Mouse (Mus musculus) embryonic facial prominence, embryonic 14.5 days (tissue): ENCODE results near the gene Zfp689. TPM values are rescaled to one million over a fixed set of nuclear protein-coding genes. Genes with fewer than 3 reads are reported as not detected.
"Not testable (repeated sequence)": the region's sequence is repeated elsewhere in the genome, so short reads cannot be mapped to it uniquely, and the experiment has no call there.

Source experiments
- ATAC-seq: fragments of 200-750 bp; cut with Nextera tagmentation; 2 replicates; pipeline ENCODE4 v1.8.0; 2017; ENCODE audit warnings: low read depth, moderate number of reproducible peaks, moderate TSS enrichment
- DNase-seq: peaks from one replicate; pipeline ENCODE4 v3.0.0-alpha.2; 2015; ENCODE audit warnings: low spot score
- H3K27ac ChIP-seq: fragments of 300-500 bp; sonication (generic); replicated peaks from 2 replicates; pipeline ENCODE4 v1.5.1; 2014; ENCODE audit warnings: low read depth, mild to moderate bottlenecking, low read length, moderate library complexity
- H3K27me3 ChIP-seq: fragments of 300-500 bp; sonication (generic); replicated peaks from 2 replicates; pipeline ENCODE4 v1.6.1; 2014; ENCODE audit warnings: low read length; ENCODE audit not compliant: control insufficient read depth, insufficient read depth
- H3K36me3 ChIP-seq: fragments of 300-500 bp; sonication (generic); 2 replicates; pipeline ENCODE4 v1.6.1; 2014; ENCODE audit warnings: low read length, mixed read lengths; ENCODE audit not compliant: control insufficient read depth, insufficient read depth
- H3K4me1 ChIP-seq: fragments of 300-500 bp; sonication (generic); 2 replicates; pipeline ENCODE4 v1.6.1; 2014; ENCODE audit warnings: antibody characterized with exemption, low read length; ENCODE audit not compliant: control insufficient read depth, insufficient read depth
- H3K4me2 ChIP-seq: fragments of 300-500 bp; sonication (generic); 2 replicates; pipeline ENCODE4 v1.6.1; 2014; ENCODE audit warnings: low read depth, mild to moderate bottlenecking, low read length, moderate library complexity, mixed read lengths
- H3K4me3 ChIP-seq: fragments of 300-500 bp; sonication (generic); 2 replicates; pipeline ENCODE4 v1.5.1; 2014; ENCODE audit warnings: low read depth, mild to moderate bottlenecking, low read length
- H3K9ac ChIP-seq: fragments of 300-500 bp; sonication (generic); 2 replicates; pipeline ENCODE4 v1.6.1; 2014; ENCODE audit warnings: low read depth, mild to moderate bottlenecking, low read length, moderate library complexity, mixed read lengths
- H3K9me3 ChIP-seq: fragments of 300-500 bp; sonication (generic); 2 replicates; pipeline ENCODE4 v1.6.1; 2016; ENCODE audit warnings: low read length; ENCODE audit not compliant: control insufficient read depth
- WGBS: fragments of 180-500 bp; shearing (Covaris S2); extraction: QIAGEN DNeasy Blood & Tissue Kit; methylation state at CpG from one replicate; pipeline ENCODE4 v1.1.7; 2014; 5-methylcytosine and 5-hydroxymethylcytosine counted together
- polyA plus RNA-seq: library from polyadenylated mRNA; unstranded; fragments of >200 nt; fragmentation: Nextera tagmentation; extraction: Ambion mirVana; gene quantifications from 2 replicates; pipeline ENCODE4 v1.2.1, GENCODE M21; 2014

The Zfp689 gene
- polyA plus RNA-seq, 1 experiment from 2014 or later: 7.1 TPM

DNA sequence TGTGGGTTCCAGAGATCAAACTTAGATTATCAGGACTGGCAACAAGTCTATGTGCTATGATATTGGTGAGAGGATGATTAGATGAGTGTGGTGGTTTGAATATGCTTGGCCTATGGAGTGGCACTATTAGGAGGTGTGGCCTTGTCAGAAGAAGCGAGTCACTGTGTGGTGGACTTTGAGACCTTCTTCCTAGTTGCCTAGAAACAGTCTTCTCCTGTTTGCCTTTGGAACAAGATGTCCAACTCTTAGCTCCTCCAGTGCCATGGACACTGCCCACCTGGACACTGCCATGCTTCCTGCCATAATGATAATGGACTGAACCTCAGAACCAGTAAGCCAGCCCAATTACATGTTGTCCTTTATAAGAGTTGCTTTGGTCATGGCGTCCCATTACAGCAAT, 23.0 kb downstream of the Zfp689 start:
- Histone ChIP-seq H3K9me3 (no peaks in the 10 kb centered on the region), H3K4me1 (peaks cover 5% of the 10 kb centered on the region; the same call in 1 of the 2 replicates), H3K4me3 (no peak overlapping the region), H3K36me3 (no peaks in the 10 kb centered on the region), H3K27me3 (0 out of 2 replicates have a peak, but pooled peaks cover 3% of the 10 kb centered on the region), H3K4me2 (no peak overlapping the region), H3K9ac (no peak overlapping the region), H3K27ac (no peak overlapping the region)
- DNase-seq (no peak), ATAC-seq (no peak)
- 86% methylated on average over 2 of the region's 2 CpGs for WGBS

DNA sequence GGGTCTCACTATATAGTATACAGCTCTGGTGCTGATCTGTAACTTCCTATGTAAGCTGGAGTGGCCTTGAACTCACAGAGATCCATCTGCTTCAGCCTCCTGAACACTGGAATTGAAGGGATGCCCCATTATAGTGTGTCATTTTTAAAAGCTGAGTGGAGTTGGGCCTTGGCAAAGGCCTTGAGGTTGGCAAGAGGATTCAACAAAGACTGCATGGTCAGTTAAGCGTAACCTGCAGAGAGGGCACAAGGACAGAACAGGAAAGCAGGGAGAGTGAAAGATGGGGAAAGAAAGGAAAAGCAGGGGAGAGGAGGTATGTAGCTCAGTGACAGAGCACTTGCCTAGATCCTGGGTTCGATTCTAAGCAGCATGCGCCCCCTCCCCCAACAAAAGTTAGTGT, 23.7 kb downstream of the Zfp689 start:
- no peak for ATAC-seq
- no peaks in the 10 kb centered on the region for H3K36me3 ChIP-seq
- WGBS: 83% methylated on average over 3 of the region's 3 CpGs

GRCm38 (mm10) chr7:127422247-127422646, 26.7 kb downstream of the Zfp689 start:
- Histone ChIP-seq H3K27ac (peak overlapping the region; percentile 45; the same call in 1 of the 2 replicates), H3K4me3 (peak overlapping the region; percentile 78), H3K9me3 (no peaks in the 10 kb centered on the region), H3K4me1 (peaks cover 5% of the 10 kb centered on the region; the same call in 1 of the 2 replicates), H3K9ac (peak overlapping the region; percentile 83), H3K27me3 (0 out of 2 replicates have a peak, but pooled peaks cover 3% of the 10 kb centered on the region), H3K4me2 (peak overlapping the region; percentile 96), H3K36me3 (peaks cover 9% of the 10 kb centered on the region; the same call in 1 of the 2 replicates)
- peak; percentile 51; the same call in 1 of the 2 replicates for ATAC-seq
- peak; percentile 35 for DNase-seq
- 2% methylated on average over 15 of the region's 15 CpGs for WGBS

More for the DNA sequence above, 23.7 kb downstream of the Zfp689 start:
- H3K4me1 ChIP-seq: peaks cover 5% of the 10 kb centered on the region; the same call in 1 of the 2 replicates
- H3K4me3 ChIP-seq: no peak overlapping the region
- no peak for DNase-seq
- H3K27ac ChIP-seq: no peak overlapping the region
- H3K9ac ChIP-seq: no peak overlapping the region
- no peaks in the 10 kb centered on the region for H3K9me3 ChIP-seq
- no peak overlapping the region for H3K4me2 ChIP-seq
- 0 out of 2 replicates have a peak, but pooled peaks cover 3% of the 10 kb centered on the region for H3K27me3 ChIP-seq

DNA sequence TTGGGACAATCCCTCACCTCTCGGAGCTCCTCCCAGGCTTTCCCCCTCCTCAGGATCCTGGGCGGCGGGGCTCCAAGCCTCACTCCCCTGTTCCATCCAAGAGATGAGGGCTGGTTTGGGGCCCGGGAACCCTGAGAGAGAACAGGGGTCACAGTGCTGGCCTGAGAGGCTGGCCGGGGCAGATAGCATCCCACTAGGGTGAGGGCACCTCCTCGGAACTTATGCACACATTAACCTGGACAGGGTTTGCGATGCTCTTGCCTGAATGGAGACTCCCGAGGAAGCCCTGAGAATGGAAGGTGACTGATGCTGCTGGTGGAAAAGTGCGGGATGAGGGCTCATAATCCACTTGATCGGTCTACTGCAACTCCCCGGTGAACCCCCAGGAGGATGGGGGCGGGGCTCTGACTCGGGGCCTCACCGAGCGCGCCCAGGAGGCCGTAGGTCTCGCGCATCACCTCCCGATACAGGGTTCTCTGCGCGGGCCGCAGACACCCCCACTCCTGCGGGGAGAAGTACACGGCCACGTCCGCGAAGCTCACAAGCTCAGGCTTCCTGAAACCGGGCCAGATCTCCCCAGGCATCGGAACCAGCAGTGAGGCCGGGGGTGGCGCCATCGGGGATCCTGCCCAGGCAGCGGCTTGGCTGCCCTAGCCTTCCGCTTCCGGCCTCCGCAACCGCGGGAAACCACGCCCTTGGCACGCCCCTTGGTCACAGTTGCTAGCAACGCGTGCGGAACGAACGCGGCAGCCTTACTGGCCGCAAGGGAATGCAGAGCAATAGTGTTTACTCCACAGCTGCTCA, 27.4 kb downstream of the Zfp689 start, which contains the start of gene Zfp688:
Zfp688 (minus strand) TSS at position 681 of the 804 bp plus-strand sequence.
- peak within 1 kb of the TSS; percentile 78 for H3K4me3 ChIP-seq
- no peaks in the 10 kb centered on the region for H3K9me3 ChIP-seq
- peak within 1 kb of the TSS; percentile 83 for H3K9ac ChIP-seq
- peaks cover 5% of the 10 kb centered on the region; the same call in 1 of the 2 replicates for H3K4me1 ChIP-seq
- H3K27ac ChIP-seq: peak within 1 kb of the TSS; percentile 45; the same call in 1 of the 2 replicates
- peak; percentile 98 for ATAC-seq
- 0 out of 2 replicates have a peak, but pooled peaks cover 3% of the 10 kb centered on the region for H3K27me3 ChIP-seq
- peak within 1 kb of the TSS; percentile 96 for H3K4me2 ChIP-seq
- under 1% methylated on average over 37 of the region's 48 CpGs for WGBS
- DNase-seq: peak; percentile 95
- peaks cover 9% of the 10 kb centered on the region; the same call in 1 of the 2 replicates for H3K36me3 ChIP-seq

DNA sequence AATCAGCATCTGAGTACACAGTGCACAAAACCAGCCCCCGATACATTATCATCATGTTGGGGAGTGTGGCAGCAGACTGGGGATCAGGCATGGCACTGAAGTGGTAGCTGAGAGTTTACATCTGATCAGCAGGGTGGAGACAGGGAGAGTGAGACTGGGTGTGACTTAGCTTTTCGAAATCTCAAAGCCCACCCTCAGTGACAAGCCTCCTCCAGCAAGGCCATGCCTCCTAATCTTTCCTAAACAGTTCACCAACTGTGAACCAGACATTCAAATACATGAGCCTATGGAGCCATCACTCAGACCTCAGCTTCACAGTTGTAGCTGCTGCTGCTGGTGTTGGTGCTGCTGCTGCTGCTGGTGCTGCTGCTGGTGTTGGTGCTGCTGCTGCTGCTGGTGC, 37.5 kb downstream of the Zfp689 start:
- Histone ChIP-seq H3K4me1 (no peaks in the 10 kb centered on the region), H3K27me3 (no peaks in the 10 kb centered on the region), H3K27ac (no peak overlapping the region), H3K9me3 (no peaks in the 10 kb centered on the region), H3K36me3 (no peaks in the 10 kb centered on the region), H3K4me3 (no peak overlapping the region), H3K9ac (no peak overlapping the region), H3K4me2 (no peak overlapping the region)
- ATAC-seq (no peak), DNase-seq (no peak)
- WGBS: 77% methylated on average over 2 of the region's 2 CpGs

GRCm38 (mm10) chr7:127406002-127406987, 42.7 kb downstream of the Zfp689 start, which contains the start of gene Zfp764:
Gene Zfp764, minus strand, starts transcription at chr7:127406822.
- DNase-seq (peak; percentile 93), ATAC-seq (peak; percentile 95)
- Histone ChIP-seq H3K9ac (peak within 1 kb of the TSS; percentile 71), H3K4me2 (peak within 1 kb of the TSS; percentile 79), H3K4me3 (peak within 1 kb of the TSS; percentile 58), H3K27ac (peak within 1 kb of the TSS; percentile 76; the same call in 1 of the 2 replicates)
- H3K9me3 ChIP-seq, H3K4me1 ChIP-seq, H3K27me3 ChIP-seq, H3K36me3 ChIP-seq: not testable (repeated sequence)
- WGBS: 6% methylated on average over 24 of the region's 40 CpGs

DNA sequence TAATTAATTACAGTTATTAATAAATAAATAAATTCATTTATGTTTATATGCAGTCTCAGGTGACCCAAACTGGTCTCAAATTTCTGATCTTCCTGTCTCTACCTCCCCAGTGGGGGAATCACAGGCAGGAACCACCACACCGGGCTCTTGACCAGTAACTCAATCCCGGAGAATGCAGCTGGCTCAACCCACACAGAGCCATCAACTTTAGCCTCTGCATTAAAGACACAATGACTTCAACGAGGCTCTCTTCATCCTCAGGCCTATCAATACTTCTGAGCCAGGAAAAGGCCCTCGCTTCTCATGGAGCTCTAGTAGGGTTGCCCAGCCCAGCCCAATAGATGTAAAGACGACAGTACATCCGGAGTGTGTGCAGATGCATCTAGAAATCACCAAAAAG, 44.9 kb downstream of the Zfp689 start:
- not testable (repeated sequence) for H3K4me1 ChIP-seq, H3K9ac ChIP-seq, H3K9me3 ChIP-seq, ATAC-seq, H3K4me3 ChIP-seq, H3K36me3 ChIP-seq, H3K4me2 ChIP-seq, H3K27me3 ChIP-seq, DNase-seq, H3K27ac ChIP-seq
- WGBS: 90% methylated on average over 5 of the region's 6 CpGs

- H3K9ac ChIP-seq: no peak overlapping the region
- WGBS: 40% methylated on average over 2 of the region's 2 CpGs
These were observed 46.0 kb downstream of the Zfp689 start for GRCm38 (mm10) chr7:127402980-127403379.

More at GRCm38 (mm10) chr7:127402980-127403379, 46.0 kb downstream of the Zfp689 start:
- 0 out of 2 replicates have a peak, but pooled peaks cover 3% of the 10 kb centered on the region for H3K4me1 ChIP-seq
- H3K27ac ChIP-seq: no peak overlapping the region
- H3K4me2 ChIP-seq: no peak overlapping the region
- ATAC-seq (no peak), DNase-seq (no peak)
- no peaks in the 10 kb centered on the region for H3K27me3 ChIP-seq
- peaks cover 5% of the 10 kb centered on the region; the same call in 1 of the 2 replicates for H3K36me3 ChIP-seq
- H3K4me3 ChIP-seq: no peak overlapping the region
- H3K9me3 ChIP-seq: no peaks in the 10 kb centered on the region
